Mouse (Mus musculus) neural tube, embryonic 13.5 days (tissue): Measurements from ENCODE around the gene Gm7029. TPM values are rescaled to one million over a fixed set of nuclear protein-coding genes. Genes with fewer than 3 reads are reported as not detected.
A peak's percentile ranks its signal among the peaks of the same experiment; 100 is the strongest.

Experiments used
- ATAC-seq: fragments of 200-750 bp; cut with Nextera tagmentation; 2 replicates; pipeline ENCODE4 v1.8.0; 2017; ENCODE audit warnings: low read depth, mild to moderate bottlenecking, moderate TSS enrichment, moderate library complexity
- H3K27ac ChIP-seq: fragments of 300-500 bp; sonication (generic); replicated peaks from 2 replicates; pipeline ENCODE4 v1.5.1; 2015; ENCODE audit warnings: moderate library complexity, mild to moderate bottlenecking, inconsistent platforms
- H3K27me3 ChIP-seq: fragments of 300-500 bp; sonication (generic); 2 replicates; pipeline ENCODE4 v1.6.1; 2015; ENCODE audit warnings: mild to moderate bottlenecking, inconsistent platforms
- H3K36me3 ChIP-seq: fragments of 300-500 bp; sonication (generic); 2 replicates; pipeline ENCODE4 v1.6.1; 2015; ENCODE audit warnings: mild to moderate bottlenecking, inconsistent platforms
- H3K4me1 ChIP-seq: fragments of 300-500 bp; sonication (generic); replicated peaks from 2 replicates; pipeline ENCODE4 v1.6.1; 2015; ENCODE audit warnings: inconsistent platforms
- H3K4me2 ChIP-seq: fragments of 300-500 bp; sonication (generic); 2 replicates; pipeline ENCODE4 v1.6.1; 2015; ENCODE audit warnings: inconsistent platforms, mild to moderate bottlenecking, moderate library complexity
- H3K4me3 ChIP-seq: fragments of 300-500 bp; sonication (generic); 2 replicates; pipeline ENCODE4 v1.5.1; 2015; ENCODE audit warnings: mild to moderate bottlenecking, inconsistent platforms
- H3K9ac ChIP-seq: fragments of 300-500 bp; sonication (generic); 2 replicates; pipeline ENCODE4 v1.6.1; 2015; ENCODE audit warnings: moderate library complexity, mild to moderate bottlenecking, inconsistent platforms
- H3K9me3 ChIP-seq: fragments of 300-500 bp; sonication (generic); 2 replicates; pipeline ENCODE4 v1.6.1; 2016; ENCODE audit warnings: inconsistent platforms
- WGBS: fragments of 180-500 bp; shearing (Covaris S2); methylation state at CpG from one replicate; pipeline ENCODE4 v1.1.7; 2015; 5-methylcytosine and 5-hydroxymethylcytosine counted together
- microRNA-seq: library from miRNA; unstranded; fragments of <30 nt; microRNA quantifications from one replicate; pipeline ENCODE4, GENCODE M21; 2016
- polyA plus RNA-seq: library from polyadenylated mRNA; unstranded; fragments of >200 nt; fragmentation: Nextera tagmentation; extraction: Ambion mirVana; gene quantifications from 2 replicates; pipeline ENCODE4 v1.2.1, GENCODE M21; 2015

Gm7029 gene
- polyA plus RNA-seq, 1 experiment from 2014 or later: not detected

DNA sequence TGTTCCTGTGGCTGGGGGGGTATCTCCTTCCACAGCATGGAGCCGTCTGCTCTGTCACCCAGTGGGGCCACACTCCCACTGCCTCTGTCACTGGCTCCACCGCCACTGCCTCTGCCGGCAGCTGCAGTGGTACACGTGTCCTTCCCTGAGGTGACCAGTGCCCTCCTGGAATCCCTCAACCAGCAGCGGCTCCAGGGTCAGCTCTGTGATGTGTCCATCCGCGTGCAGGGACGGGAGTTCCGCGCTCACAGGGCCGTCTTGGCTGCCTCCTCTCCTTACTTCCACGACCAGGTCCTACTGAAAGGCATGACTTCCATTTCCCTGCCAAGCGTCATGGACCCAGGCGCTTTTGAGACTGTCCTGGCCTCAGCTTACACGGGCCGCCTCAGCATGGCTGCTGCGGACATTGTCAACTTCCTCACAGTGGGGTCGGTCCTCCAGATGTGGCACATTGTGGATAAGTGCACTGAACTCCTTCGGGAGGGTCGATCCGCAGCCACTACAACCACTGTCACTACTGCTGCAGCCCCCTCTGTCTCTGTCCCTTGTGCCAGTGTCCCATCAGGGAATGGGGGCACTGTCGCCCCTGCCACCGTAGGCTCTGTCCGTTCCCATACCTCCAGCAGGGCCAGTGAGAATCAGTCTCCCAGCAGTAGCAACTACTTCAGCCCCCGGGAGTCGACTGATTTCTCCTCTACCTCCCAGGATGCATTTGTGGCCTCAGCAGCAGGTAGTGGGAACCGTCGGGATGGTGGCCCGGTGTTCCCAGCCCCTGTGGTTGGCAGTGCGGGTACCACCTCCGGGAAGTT is 43.4 kb downstream of the Gm7029 start:
- H3K4me2 ChIP-seq: peak overlapping the region; percentile 66
- no peak overlapping the region for H3K27ac ChIP-seq
- H3K9ac ChIP-seq: peak overlapping the region; percentile 70
- 77% methylated on average over 31 of the region's 31 CpGs for WGBS
- H3K27me3 ChIP-seq: no peaks in the 10 kb centered on the region
- H3K4me3 ChIP-seq: peak overlapping the region; percentile 51
- peaks cover 73% of the 10 kb centered on the region for H3K4me1 ChIP-seq
- no peak for ATAC-seq
- no peaks in the 10 kb centered on the region for H3K9me3 ChIP-seq
- peaks cover 43% of the 10 kb centered on the region for H3K36me3 ChIP-seq

DNA sequence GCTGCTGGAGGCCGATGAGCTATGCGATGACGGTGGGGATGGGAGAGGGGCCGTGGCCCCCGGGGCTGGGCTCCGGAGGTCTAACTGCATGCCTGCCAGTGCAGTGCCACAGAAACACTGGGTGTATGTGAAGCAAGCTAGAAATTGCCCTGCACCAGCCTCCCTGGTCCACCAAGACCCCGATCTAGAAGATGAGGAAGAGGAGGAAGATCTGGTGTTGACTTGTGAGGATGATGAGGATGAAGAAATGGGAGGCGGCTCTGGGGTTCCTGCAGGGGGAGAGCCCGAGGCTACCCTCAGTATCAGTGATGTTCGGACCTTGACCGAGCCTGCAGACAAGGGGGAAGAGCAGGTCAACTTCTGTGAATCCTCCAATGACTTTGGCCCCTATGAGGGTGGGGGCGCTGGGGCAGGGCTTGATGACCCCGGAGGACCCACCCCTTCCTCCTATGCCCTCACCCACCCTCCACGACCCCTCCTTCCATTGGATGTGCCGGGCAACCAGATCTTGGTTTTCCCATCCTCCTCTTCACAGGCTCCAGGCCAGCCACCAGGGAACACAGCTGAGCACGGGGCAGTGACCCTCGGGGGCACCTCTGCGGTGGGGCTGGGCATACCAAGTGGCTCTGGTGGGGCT is 44.1 kb downstream of the Gm7029 start:
- Histone ChIP-seq H3K4me2 (no peak overlapping the region), H3K9me3 (no peaks in the 10 kb centered on the region), H3K27me3 (no peaks in the 10 kb centered on the region), H3K36me3 (peaks cover 37% of the 10 kb centered on the region), H3K27ac (no peak overlapping the region), H3K4me1 (peaks cover 69% of the 10 kb centered on the region), H3K4me3 (peak overlapping the region; percentile 51), H3K9ac (no peak overlapping the region)
- 84% methylated on average over 18 of the region's 18 CpGs for WGBS
- no peak for ATAC-seq

DNA sequence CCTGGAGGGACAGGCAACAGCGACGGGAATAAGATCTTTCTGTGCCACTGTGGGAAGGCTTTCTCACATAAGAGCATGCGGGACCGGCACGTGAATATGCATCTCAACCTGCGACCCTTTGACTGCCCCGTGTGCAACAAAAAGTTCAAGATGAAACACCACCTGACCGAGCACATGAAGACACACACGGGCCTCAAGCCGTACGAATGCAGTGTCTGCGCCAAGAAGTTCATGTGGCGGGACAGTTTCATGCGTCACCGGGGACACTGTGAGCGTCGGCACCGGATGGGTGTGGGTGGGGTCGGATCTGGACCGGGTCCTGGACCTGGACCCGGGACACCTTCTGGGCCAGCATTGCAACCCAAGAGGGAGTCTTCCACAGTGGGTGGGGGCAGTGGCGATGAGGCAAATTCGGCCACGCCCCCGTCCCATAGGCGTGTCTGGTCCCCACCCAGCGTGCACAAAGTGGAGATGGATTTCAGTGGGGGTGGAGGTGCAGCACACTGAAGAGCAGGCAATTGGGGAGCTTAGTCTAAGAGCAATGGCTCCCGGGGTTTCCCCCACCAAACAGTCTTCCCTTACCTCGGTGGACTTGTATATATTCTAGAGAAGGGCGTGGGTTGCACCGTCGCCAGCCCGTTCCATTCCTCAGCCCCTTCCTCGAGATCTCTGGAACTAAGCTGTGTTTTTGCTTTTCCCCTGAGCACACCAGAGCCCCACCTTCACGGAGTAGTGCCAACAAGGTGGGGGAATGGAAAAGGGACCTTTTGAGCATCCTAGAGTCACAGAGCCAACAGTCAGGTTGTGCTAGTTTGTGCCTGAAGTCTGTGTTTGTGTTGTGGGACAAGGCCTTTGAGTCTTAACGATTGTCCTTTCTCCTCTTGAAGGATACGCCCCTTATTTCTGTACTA is 44.9 kb downstream of the Gm7029 start:
- H3K27me3 ChIP-seq: no peaks in the 10 kb centered on the region
- H3K27ac ChIP-seq: peak overlapping the region; percentile 66; the same call in 1 of the 2 replicates
- H3K4me3 ChIP-seq: peak overlapping the region; percentile 46
- H3K36me3 ChIP-seq: peaks cover 31% of the 10 kb centered on the region
- peaks cover 69% of the 10 kb centered on the region for H3K4me1 ChIP-seq
- H3K4me2 ChIP-seq: peak overlapping the region; percentile 76
- H3K9ac ChIP-seq: peak overlapping the region; percentile 73; the same call in 1 of the 2 replicates
- no peak for ATAC-seq
- no peaks in the 10 kb centered on the region for H3K9me3 ChIP-seq
- 60% methylated on average over 37 of the region's 37 CpGs for WGBS

DNA sequence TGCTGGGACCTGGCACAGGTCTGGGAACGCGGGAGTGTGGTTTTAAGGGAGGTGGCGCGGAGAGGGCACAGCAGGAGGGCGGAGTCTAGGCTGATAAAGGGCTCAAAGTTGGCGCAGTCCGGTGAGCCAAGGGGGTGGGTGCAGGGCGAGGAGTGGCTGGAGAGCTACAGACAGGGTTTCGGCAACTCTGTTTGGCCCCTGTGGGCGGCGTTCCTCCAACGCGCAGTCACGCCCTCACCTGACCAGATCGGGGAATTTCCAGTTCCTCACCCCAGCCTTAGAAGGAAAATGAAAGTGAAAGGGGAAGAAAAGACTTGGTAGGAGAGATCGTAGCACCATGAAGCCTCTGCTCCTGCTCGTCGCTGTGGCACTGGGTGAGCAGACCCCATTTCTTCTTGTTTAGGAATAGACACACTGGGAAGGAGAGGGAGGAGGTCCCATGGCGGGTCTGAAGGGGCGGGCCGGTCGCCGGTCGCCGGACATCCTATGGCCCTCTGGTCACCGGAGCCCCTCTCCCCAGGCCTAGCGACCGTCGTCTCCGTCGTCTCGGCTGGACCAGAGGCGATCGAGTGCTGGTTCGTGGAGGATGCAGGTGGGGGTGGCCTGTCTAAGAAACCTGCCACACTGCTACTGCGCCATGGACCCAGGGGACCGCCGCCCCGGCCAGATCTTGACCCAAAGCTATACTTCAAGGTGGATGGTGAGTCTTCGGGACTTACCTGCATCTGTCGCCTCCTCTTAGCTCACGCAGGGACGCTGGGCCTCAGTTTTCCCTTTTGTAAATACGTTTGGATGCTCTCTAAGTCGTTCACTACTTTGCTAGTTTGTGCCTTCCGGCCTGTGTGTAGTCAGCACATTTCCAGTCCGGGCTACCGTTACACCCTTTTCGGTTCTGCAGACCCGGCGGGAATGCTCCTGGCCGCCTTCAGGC is 46.0 kb downstream of the Gm7029 start:
- WGBS: under 1% methylated on average over 52 of the region's 52 CpGs
- peaks cover 60% of the 10 kb centered on the region for H3K4me1 ChIP-seq

DNA sequence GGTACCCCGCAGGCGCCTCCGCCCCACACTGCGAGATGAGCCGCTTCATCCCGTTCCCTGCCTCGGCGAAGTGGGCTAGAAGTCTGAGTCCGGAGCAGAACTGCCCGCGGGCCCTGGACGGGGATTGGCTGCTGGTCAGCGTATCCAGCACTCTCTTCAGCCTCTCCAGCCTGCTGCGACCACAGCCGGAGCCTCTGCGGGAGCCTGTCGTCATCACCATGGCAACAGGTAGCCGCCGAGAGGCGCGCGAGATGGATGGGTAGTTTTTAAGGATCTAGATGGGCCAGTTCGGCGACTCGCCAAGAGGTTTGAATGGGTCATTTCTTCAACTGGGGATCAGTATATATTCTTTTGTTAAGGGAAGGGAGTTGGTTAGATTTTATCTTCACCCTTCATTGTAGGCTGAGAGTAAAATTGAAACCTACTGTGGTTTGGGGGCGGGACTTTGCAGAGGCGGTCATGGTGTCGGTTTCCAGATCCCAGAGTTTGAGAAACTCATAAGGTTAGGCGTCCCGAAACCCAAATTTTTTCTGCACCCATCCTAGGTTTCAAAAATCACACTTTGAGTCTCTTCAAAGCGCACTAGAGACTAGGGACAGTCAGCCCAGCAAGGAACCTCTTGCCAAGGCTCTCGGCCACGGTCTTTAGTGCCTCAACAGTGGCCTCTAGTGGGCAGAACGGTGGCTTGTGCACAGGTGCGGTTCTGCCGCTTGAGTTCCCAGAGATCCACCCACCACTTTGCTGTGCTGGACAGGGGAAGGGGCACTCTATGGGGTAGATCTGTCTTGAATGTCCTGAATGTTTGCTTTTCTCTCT is 46.9 kb downstream of the Gm7029 start:
- ATAC-seq: 0 out of 2 replicates have a peak, but pooled peaks have one; percentile 21
- Histone ChIP-seq H3K9ac (peak overlapping the region; percentile 73), H3K27ac (peak overlapping the region; percentile 66), H3K36me3 (peaks cover 23% of the 10 kb centered on the region), H3K4me1 (peaks cover 52% of the 10 kb centered on the region), H3K27me3 (no peaks in the 10 kb centered on the region), H3K9me3 (no peaks in the 10 kb centered on the region), H3K4me3 (peak overlapping the region; percentile 46), H3K4me2 (peak overlapping the region; percentile 76)
- 1% methylated on average over 36 of the region's 36 CpGs for WGBS

More for the DNA sequence above, 46.0 kb downstream of the Gm7029 start:
- Histone ChIP-seq H3K27ac (peak overlapping the region; percentile 66), H3K9me3 (no peaks in the 10 kb centered on the region), H3K9ac (peak overlapping the region; percentile 73), H3K36me3 (peaks cover 21% of the 10 kb centered on the region), H3K4me2 (peak overlapping the region; percentile 76), H3K27me3 (no peaks in the 10 kb centered on the region), H3K4me3 (peak overlapping the region; percentile 46)
- no peak for ATAC-seq

DNA sequence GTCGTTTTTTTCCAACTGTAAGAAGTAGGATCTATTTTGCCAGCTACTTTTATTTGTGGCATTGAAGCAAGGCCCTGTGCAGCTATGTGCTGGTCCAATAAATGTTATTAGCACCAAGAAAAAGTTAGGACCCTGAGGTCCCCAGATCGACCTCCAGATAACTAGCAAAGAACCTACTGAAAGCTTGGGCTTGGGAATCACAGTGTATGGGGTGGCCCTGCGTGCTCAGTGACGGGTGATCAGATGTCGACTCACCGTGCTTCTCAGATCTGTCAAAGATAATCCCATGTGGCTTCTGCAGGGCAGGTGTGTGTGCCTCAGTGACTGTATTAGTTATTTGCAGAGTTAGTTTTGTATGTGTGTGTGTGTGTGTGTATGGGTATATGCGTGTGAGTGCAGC is 47.7 kb downstream of the Gm7029 start:
- peak overlapping the region; percentile 76 for H3K4me2 ChIP-seq
- H3K9ac ChIP-seq: no peak overlapping the region
- H3K27me3 ChIP-seq: no peaks in the 10 kb centered on the region
- no peaks in the 10 kb centered on the region for H3K9me3 ChIP-seq
- 91% methylated on average over 7 of the region's 7 CpGs for WGBS
- peaks cover 51% of the 10 kb centered on the region for H3K4me1 ChIP-seq
- H3K27ac ChIP-seq: peak overlapping the region; percentile 20; the same call in 1 of the 2 replicates
- peaks cover 30% of the 10 kb centered on the region for H3K36me3 ChIP-seq
- no peak for ATAC-seq
- no peak overlapping the region for H3K4me3 ChIP-seq

Small RNAs within 50 kb of the gene (microRNA-seq; reads per million reads assigned to microRNA genes)
- gene Gm27740: not detected

Other genes with a start within 250 kb of the Gm7029 start
- 52.2 and 59.8 TPM in 2 replicates for gene Zfp414, start 244.7 kb upstream of the Gm7029 start, polyA plus RNA-seq
- 0.36 and 0.80 TPM in 2 replicates for gene Pram1, start 235.8 kb upstream of the Gm7029 start, polyA plus RNA-seq
- gene Hnrnpm, start 187.0 kb upstream of the Gm7029 start, polyA plus RNA-seq: 227 and 230 TPM in 2 replicates
- 68.2 and 74.9 TPM in 2 replicates for gene March2, start 155.2 kb upstream of the Gm7029 start, polyA plus RNA-seq
- gene Rab11b, start 113.3 kb upstream of the Gm7029 start, polyA plus RNA-seq: 455 and 504 TPM in 2 replicates
- gene Angptl4, start 92.0 kb upstream of the Gm7029 start, polyA plus RNA-seq: 22.8 and 24.5 TPM in 2 replicates
- 36.2 and 40.3 TPM in 2 replicates for gene Kank3, start 63.3 kb upstream of the Gm7029 start, polyA plus RNA-seq
- gene Rps28, start 49.3 kb upstream of the Gm7029 start, polyA plus RNA-seq: 530 and 625 TPM in 2 replicates
- gene Ndufa7, start 49.3 kb upstream of the Gm7029 start, polyA plus RNA-seq: 558 and 559 TPM in 2 replicates
- 52.7 and 57.4 TPM in 2 replicates for gene Cd320, start 30.7 kb upstream of the Gm7029 start, polyA plus RNA-seq
- 1.2 and 2.5 TPM in 2 replicates for gene Kifc1, start 16.8 kb downstream of the Gm7029 start, polyA plus RNA-seq
- 0.43 TPM in 1 of 2 replicates, not detected in the other for gene Platr17, start 31.3 kb downstream of the Gm7029 start, polyA plus RNA-seq
- gene Daxx, start 35.6 kb downstream of the Gm7029 start, polyA plus RNA-seq: 51.0 TPM in 2 replicates
- gene Tapbp, start 42.1 kb downstream of the Gm7029 start, polyA plus RNA-seq: 30.4 and 31.1 TPM in 2 replicates
- 17.3 and 17.7 TPM in 2 replicates for gene Zbtb22, start 42.1 kb downstream of the Gm7029 start, polyA plus RNA-seq
- 59.5 and 64.7 TPM in 2 replicates for gene Rgl2, start 55.7 kb downstream of the Gm7029 start, polyA plus RNA-seq
- gene Pfdn6, start 66.5 kb downstream of the Gm7029 start, polyA plus RNA-seq: 178 and 182 TPM in 2 replicates
- 26.9 and 27.6 TPM in 2 replicates for gene Wdr46, start 66.8 kb downstream of the Gm7029 start, polyA plus RNA-seq
- gene B3galt4, start 77.7 kb downstream of the Gm7029 start, polyA plus RNA-seq: 10.8 and 11.7 TPM in 2 replicates
- gene Vps52, start 82.0 kb downstream of the Gm7029 start, polyA plus RNA-seq: 63.5 and 67.5 TPM in 2 replicates
- 912 and 939 TPM in 2 replicates for gene Rps18, start 82.2 kb downstream of the Gm7029 start, polyA plus RNA-seq
- gene H2-K1, start 126.5 kb downstream of the Gm7029 start, polyA plus RNA-seq: 11.9 and 13.3 TPM in 2 replicates
- 19.3 and 22.4 TPM in 2 replicates for gene Ring1, start 150.8 kb downstream of the Gm7029 start, polyA plus RNA-seq
- gene H2-Ke6, start 154.2 kb downstream of the Gm7029 start, polyA plus RNA-seq: 61.7 and 65.0 TPM in 2 replicates
- gene Slc39a7, start 157.8 kb downstream of the Gm7029 start, polyA plus RNA-seq: 158 and 161 TPM in 2 replicates
- 57.4 and 57.5 TPM in 2 replicates for gene Rxrb, start 158.0 kb downstream of the Gm7029 start, polyA plus RNA-seq
- gene Col11a2, start 165.6 kb downstream of the Gm7029 start, polyA plus RNA-seq: 4.5 and 4.7 TPM in 2 replicates
- 0.24 and 0.41 TPM in 2 replicates for gene H2-Oa, start 218.5 kb downstream of the Gm7029 start, polyA plus RNA-seq
- gene H2-DMa, start 245.7 kb downstream of the Gm7029 start, polyA plus RNA-seq: 16.0 and 17.7 TPM in 2 replicates
- gene Brd2, start 248.8 kb downstream of the Gm7029 start, polyA plus RNA-seq: 137 and 167 TPM in 2 replicates